Mouse (Mus musculus) megakaryocyte, embryonic 14.5 days (primary cell): ENCODE measurements around the gene Teddm1b.

Experiments
- FLI1 ChIP-seq: IDR thresholded peaks from 2 replicates; pipeline ENCODE4 v1.6.1; 2012; ENCODE audit warnings: low read length, inconsistent platforms, mixed read lengths
- GATA1 ChIP-seq: IDR thresholded peaks from 3 replicates; pipeline ENCODE4 v1.6.1; 2012; ENCODE audit warnings: mixed read lengths, low read length, inconsistent platforms, borderline replicate concordance

DNA sequence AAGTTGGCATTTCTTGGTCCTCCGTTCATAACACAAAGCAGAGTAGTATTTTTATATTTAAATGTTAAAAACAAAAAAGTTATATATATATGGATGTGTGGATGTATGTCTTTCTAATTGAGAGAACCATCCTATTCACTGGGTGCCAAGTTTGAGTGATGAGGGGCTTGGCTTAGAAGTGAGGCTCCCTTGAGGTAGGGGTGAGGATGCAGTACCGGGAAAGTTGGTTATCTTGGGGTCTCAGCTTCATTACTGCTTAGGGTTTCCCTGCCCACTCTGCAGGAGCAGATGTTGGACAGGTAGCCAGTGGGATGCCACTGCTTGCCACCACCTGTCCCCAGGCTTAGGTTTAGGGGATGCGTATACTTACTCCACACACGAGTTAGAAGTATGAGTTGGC is 34.6 kb downstream of the Teddm1b start:
- TF ChIP-seq GATA1: no peak
- no peak for TF ChIP-seq FLI1
